Mouse (Mus musculus) layer of hippocampus, postnatal 14 days (tissue): Measurements from ENCODE around the gene Tm9sf2. TPM values are rescaled to one million over a fixed set of nuclear protein-coding genes. Genes with fewer than 3 reads are reported as not detected.
A peak's percentile ranks its signal among the peaks of the same experiment; 100 is the strongest.

Experiments
- DNase-seq, 2 experiments: peaks; one replicate each; pipeline ENCODE4 v3.0.0; 2021 to 2022; ENCODE audit warnings: low spot score in 2 of 2, mixed read lengths in 1 of 2
- total RNA-seq, 2 experiments: library from RNA; stranded (reverse); gene quantifications; 2 replicates each; pipeline ENCODE4 v1.2.3; 2021

Tm9sf2 gene
- total RNA-seq, 2 experiments from 2014 or later, result 88.0 to 88.3 TPM

DNA sequence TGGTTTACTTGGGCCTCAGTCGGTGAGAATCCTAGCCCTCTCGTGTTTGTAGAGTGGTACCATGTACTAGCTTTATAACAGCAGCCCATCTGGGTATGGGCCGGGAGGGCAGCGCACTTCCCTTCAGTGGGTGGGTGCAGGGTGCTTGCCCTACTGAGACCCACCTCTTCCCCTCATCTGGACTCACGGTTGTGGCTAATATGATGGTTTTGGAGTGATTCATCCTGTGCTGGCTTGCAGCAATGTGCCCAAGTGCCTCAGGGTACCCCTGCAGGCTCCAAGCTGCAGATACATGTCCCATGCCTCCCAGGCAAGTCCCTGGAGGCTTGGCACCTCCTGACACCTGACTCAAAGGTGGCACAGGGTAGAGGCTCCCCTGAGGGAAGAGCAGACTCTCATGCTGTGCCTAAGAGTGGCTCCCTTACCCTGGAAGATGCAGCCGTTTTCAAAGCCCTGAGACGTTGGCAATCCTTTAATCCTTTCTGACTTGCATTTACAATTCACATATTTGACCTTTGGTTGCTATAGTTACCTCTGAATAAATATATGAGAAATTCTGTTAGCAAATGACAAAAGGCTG is 63.5 kb downstream of the Tm9sf2 start:
- DNase-seq, result no peak

DNA sequence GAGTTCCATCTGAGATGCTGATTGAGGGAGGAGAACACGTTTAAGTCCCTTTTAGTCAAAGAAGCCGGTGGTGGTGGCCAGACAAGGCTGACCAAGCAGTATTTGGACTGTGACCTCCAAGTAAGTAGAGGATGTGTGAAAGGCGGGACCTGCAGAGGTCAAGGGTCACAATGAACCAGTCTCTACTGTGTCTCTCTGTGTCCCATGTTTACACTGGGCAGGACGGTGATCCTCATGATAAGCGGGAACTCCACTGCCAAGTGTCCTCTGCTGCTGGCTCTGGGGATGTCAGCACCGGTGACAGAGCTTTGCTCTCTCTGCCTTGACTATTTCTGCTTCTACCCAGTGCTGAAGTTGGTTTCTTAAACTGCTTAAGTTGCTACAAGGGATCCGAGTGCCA is 64.2 kb downstream of the Tm9sf2 start:
- DNase-seq, result no peak

DNA sequence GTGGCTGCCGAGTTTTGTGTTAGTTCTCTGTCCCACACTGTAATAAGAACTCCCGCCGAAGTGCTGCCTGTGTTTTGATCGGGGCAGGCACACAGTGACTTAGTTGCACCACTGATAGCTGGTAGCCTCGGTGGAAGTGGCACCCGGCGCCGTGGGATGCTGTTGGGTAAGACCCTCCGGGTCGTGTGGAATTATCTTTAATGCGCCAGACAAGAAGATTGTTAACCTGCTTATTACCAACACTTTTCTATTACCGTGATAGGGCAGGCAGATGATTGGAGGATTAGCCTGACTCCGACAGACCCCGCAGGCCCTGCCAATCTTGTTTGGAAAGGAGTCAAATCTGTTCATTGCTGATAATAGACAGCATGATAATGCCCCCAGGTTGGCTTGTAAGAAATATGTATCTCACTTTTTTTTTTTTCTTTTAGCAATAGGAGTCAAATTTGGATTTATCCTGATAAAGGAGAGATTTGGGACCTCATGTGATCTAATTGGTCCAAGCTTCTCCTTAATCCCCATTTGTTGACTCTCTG is 69.5 kb downstream of the Tm9sf2 start:
- DNase-seq, result no peak

DNA sequence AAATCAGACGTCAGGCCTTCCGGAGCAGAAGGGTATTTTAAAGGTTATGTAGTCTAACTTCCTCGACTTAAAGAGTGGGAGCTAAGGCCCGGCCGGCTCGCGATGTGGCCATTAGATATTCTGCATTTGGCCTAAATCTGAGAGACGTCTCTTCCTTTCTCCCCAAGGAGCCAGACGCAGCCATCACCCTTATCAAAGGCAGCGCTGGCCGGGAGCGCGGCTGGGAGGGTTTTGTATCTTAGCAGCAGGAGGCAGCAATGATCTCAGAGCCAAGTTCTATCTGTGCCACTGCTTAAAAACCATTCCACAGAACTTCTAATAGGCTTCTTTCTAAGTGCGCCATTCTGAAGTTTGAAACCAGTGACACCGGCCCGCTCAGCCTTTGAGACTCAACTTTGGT is 72.4 kb downstream of the Tm9sf2 start:
- peak in 1 of 2 experiments; percentile 30 for DNase-seq

DNA sequence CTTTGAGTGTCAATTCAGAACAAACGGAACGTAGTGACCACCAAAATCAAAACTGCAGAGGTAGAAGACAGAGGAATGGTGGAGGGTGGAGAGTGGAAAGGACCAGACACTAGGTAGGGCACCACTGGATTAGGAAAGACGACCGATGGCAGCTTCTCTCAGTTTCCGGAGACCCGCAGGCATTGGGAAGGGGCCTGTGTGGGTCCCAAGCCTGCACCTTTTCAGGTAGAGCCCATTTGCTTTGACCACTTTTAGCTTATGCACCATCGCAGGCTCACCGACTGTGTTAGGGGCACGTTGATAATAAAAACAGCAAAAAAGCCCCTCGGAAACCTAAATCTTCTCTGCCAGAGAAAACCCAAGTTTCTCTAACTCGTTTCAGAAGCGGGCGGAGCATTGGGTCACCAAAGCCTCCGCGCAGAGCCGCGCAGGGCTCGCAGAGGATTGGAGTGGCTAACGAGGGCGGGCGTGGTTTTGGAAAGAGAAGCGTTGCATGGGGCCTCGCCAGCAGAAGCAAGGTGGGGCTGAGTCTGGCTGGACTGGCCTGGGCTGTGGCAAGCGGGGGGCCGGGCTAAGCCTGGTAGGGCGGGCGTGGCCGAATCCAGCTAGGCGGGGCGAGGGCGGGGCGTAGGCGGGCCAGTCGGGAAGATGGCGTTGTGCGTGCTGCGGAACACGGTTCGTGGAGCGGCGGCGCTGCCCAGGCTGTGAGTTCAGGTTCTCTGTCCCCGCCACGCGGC is 74.4 kb downstream of the Tm9sf2 start, which contains the start of gene Clybl:
TSS of gene Clybl (plus strand) at position 627 of the 737 bp plus-strand sequence.
- DNase-seq, result peak; percentile 85 to 90

DNA sequence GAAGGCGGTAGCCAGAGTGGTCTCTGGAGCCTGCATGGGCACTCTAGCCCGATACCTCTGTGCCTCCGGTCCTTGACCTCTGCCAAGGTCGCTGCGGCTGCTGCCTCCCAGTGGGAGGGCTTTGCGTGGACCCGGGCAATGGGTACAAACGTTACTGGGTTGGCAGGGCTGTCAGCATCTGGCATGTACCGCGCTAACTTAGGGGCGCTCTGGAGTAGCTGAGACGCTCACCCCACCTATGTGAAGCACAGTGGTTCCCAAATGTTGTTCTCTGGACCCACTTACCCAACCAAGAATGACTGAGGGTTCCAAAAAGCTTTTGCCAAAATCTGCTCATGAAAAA is 74.9 kb downstream of the Tm9sf2 start:
- no peak for DNase-seq

DNA sequence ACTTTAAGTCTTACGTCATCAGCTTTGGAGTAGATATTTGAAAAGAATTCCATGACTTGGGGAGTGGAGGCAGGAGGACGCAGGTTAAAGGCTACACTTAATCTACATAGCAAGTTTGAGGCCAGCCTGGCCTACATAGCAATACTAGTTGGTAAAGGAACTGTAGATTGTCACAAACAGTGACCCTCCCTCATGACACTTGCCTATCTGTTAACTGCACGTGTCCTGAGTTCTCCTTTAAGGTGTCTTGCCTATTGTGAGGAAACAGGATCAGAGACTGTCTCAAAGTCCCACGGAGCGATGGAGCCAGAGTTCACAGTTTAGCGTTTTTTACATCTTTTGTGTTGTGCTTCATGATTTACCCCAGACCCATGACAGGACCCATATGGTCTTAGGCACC is 75.4 kb downstream of the Tm9sf2 start:
- no peak for DNase-seq

DNA sequence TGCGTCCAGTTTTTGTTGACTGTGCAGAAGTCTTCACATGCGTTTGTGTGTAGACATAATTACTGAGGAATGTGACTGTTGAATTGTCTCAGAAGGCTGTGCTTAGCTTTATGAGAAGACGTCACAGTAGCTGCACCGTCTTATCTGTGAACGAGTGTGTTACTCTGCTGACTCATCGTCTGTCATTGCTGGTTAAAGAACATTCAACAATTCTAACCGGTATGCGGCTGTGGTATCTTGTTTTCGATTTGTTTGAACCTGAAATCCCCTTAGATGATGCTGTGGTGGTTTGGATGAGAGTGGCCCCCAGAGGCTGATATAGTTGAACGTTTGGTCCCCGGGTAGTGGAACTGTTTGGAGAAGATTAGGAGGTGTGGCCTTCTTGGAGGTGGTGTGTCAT is 77.1 kb downstream of the Tm9sf2 start:
- no peak for DNase-seq

DNA sequence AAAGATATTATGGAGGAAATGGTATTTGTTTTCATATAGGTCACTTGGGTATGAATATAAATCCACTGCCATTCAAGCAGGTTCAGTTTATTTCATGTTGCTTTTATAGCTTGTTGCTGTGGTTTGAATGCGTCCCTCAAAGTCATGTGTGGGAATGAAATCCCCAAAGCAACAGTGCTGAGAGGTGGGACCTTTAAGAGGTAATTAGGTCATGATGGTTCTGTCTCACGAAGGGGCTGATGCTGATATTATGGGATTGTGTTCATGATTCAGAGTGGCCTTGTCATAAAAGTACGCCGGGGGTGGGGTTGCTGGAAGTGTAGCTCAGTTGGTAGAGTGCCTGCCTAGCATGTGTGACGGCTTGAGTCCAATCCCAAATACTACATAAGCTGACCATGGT is 81.4 kb downstream of the Tm9sf2 start:
- DNase-seq, result no peak

DNA sequence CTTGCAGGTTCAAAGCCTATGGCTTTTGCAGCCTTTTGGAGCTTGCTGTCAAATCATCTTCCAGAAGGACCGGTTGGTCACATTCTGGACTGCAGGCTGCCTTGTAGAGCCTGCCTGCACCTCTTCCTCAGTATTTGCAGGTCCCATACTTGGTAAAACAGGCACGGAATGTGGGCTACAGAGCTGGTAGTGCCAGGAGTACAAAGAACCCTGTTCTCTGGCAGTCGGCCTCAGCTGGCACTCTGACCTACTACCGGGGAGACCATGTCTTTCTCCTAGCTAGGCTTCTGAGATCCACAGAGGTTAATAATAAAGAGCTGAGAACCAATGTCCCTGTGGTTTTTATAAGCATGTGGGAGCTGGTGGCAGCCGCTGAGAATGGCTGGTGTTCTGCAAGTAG is 83.1 kb downstream of the Tm9sf2 start:
- DNase-seq, result peak in 1 of 2 experiments; percentile 45

DNA sequence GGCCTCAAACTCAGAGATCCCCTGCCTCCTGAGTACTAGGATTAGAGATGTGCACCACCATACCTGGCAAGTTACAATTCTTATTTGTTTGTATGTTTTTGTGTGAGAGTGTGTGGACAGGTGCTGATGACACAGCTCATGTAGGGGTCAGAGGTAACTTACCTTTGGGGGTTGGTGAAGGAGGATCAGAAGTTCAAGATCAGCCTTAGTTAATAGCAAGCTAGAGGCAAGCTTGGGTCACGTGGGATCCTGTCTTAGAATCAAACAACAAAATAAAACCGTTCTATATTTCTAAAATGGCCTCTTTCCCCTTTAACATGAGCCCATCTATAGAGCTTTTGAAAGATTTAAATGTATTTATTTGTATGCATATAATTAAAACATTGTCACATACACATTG is 83.7 kb downstream of the Tm9sf2 start:
- DNase-seq, result no peak

DNA sequence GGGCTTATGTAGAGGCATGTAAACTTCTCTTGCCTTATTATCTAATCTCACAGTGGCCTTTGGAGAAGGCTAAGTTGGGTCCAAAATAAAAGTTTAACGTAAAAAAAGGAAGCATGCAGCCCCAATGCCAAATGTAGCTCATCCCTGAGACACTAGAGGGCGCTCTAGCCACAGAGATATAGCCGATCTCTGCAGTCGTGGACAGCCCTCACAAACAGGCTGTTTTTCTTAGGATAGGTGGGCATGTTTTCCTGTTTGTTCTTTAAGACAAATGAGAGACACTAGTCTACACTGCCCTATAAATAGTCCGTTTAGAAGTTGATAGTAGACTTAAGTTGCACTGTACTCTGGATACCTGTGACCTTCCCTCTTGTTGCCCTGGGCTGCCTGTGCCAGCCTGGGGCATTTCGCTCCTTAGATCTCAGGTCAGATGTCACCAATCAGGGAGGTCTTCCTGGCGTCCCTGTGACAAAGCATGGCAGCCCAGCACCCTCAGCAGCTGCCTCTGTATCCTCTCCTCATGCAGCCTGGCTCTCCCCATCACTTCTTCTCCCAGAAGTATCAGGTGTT is 84.2 kb downstream of the Tm9sf2 start:
- peak; percentile 53 to 73 for DNase-seq

DNA sequence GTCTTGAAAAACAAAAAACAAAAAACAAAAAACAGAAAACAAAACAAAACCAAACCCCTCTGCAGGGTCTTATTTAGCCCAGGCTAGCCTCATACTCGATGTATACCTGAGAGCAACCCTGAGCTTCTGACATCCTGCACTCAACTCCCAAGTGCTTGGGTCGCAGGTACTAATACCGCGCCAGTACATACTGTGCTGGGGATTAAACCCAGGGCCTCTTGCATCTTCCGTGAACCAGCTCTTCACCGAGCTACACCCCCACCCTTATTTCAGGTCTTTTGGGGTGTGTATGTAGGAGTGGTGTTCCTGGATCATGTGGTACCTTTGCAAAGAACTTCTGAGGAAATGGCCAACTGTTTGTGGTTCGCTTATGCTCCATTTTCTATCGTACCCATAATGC is 87.8 kb downstream of the Tm9sf2 start:
- DNase-seq, result no peak

DNA sequence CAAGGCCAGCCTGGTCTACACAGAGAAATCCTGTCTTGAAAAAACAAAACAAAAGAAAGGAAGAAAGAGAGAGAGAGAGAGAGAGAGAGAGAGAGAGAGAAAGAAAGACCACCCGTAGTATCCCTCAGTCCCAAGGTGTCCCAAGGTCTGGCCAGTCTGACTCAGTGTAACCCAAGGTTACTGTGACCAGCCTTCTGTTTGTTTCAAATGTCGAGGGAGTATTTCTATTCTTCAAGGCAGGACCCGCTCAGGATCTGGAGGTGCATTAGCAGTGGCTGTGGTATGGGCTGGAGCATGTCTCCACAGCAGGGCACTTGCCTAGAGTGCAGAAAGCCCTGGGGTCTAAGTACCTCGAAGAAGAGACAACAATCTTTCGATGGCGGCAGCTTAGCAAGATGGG is 90.0 kb downstream of the Tm9sf2 start:
- DNase-seq, result no peak

DNA sequence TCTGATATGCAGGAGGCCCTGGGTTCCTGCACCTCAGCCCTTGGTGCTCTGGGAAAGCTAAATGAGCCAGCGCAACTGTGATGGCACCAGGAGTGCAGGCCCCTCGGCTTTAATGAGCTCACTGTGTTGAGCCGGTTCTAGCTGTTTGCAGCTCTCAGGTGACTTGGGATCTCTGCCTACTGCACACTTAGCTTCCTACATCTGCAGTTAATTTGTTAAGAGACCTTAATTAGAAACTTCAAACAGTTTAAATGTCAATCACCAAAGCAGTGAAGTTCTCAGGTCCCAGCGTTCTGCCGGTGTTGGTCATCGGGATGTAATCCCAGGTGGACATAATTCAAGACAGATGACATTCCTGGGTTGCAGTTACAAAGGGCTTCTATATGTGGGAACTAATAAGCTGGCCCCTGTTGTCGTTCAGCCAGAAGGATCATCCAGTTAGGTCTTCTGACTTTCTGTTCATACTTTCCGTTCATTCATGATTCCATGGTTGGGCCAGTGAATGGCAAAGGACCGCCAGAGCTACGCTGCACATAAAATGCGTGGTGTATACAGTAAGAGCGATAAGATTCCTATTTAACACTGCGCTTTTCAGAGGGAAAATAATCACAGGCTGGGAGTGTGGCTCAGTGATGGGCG is 93.5 kb downstream of the Tm9sf2 start:
- no peak for DNase-seq

DNA sequence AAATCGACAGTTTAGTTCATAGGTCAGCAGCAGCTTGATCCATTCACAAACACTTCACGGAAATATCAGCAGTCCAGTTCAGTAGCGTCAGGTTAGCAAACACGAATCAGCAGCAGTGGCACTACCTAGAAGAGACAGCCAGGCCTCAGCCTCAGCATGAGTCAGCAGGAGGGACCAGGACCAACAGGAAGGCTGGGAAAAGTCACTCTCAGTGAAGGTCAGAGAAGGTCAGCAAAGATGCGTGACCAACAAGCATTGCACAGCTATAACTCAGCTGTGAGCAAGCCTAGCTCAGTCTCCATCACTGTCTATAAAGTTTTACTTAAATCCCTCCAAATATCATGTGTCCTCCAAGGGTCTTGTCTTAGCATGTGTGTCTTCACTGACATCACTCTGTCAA is 102.3 kb downstream of the Tm9sf2 start:
- no peak for DNase-seq

Other genes starting within 250 kb of the Tm9sf2 start
- 10 to 100 TPM; 48.9 to 49.7 TPM for gene Ubac2, start 228.4 kb upstream of the Tm9sf2 start, total RNA-seq
- gene Gpr18, start 191.3 kb upstream of the Tm9sf2 start, total RNA-seq, result not detected
- under 1 TPM; 0.76 to 0.88 TPM for gene Gpr183, start 141.8 kb upstream of the Tm9sf2 start, total RNA-seq
- not detected for gene Timm8a2, start 72.4 kb upstream of the Tm9sf2 start, total RNA-seq
- 10 to 100 TPM; 25.5 to 26.8 TPM for gene Clybl, start 74.7 kb downstream of the Tm9sf2 start, total RNA-seq